Mouse (Mus musculus) gastrocnemius, adult 2 months (tissue): ENCODE measurements around the gene C77080. TPM values are rescaled to one million over a fixed set of nuclear protein-coding genes. Genes with fewer than 3 reads are reported as not detected.
A peak's percentile ranks its signal among the peaks of the same experiment; 100 is the strongest.

Experiments used
- DNase-seq: peaks from one replicate; pipeline ENCODE4 v3.0.0; 2022
- H3K27ac ChIP-seq: fragments of 200-600 bp; 2 replicates; pipeline ENCODE4 v1.8.1; 2022; ENCODE audit warnings: mild to moderate bottlenecking
- H3K4me3 ChIP-seq: fragments of 200-600 bp; 2 replicates; pipeline ENCODE4 v1.8.1; 2022; ENCODE audit warnings: mild to moderate bottlenecking, moderate library complexity
- CTCF ChIP-seq: fragments of 200-600 bp; IDR thresholded peaks from 2 replicates; pipeline ENCODE4 v1.8.1; 2022; ENCODE audit warnings: antibody characterized with exemption, mild to moderate bottlenecking, moderate library complexity
- intact Hi-C: fragments of 180-260 bp; cut with DNase I; formaldehyde crosslinking; loops from one replicate; pipeline ENCODE4 v1.15.1; 2025
- long read RNA-seq, 2 experiments: library from polyadenylated mRNA; stranded (forward); transcript quantifications; one replicate each; pipeline ENCODE4 v2.0.0; 2021
- total RNA-seq, 2 experiments: library from RNA; stranded (reverse); gene quantifications; 2 replicates each; pipeline ENCODE4 v1.2.3; 2021

Gene C77080
- total RNA-seq, result 1 to 10 TPM; 2.0 to 2.1 TPM
- long read RNA-seq, experiment 1, partial matches to known transcripts, result 3 of 3 reads
- long read RNA-seq, experiment 1, other reads (novel, unspliced or antisense), result 0 of 3 reads
- long read RNA-seq, experiment 2, result 0 reads

- Histone ChIP-seq H3K27ac (no peak within 1 kb of the TSS), H3K4me3 (no peak within 1 kb of the TSS)
- no peak for DNase-seq
- intact Hi-C loops, result no loop called here
- TF ChIP-seq CTCF, result no peak
Observed at GRCm38 (mm10) chr4:129261196-129261595, at the start of gene C77080. TSS of gene C77080 (minus strand) at chr4:129261404.

- intact Hi-C loops, result no loop called here
Observed at GRCm38 (mm10) chr4:129307936-129308335, 46.7 kb upstream of the C77080 start.

GRCm38 (mm10) chr4:129304306-129304705 is 43.1 kb upstream of the C77080 start:
- no peak overlapping the region for H3K4me3 ChIP-seq
- no peak for DNase-seq
- peak overlapping the region; percentile 51 for H3K27ac ChIP-seq
- no peak for TF ChIP-seq CTCF
- intact Hi-C loops, result no loop called here

More at GRCm38 (mm10) chr4:129307936-129308335, 46.7 kb upstream of the C77080 start:
- TF ChIP-seq CTCF, result no peak
- no peak for DNase-seq
- Histone ChIP-seq H3K27ac (no peak overlapping the region), H3K4me3 (no peak overlapping the region)

GRCm38 (mm10) chr4:129303816-129304215 is 42.6 kb upstream of the C77080 start:
- intact Hi-C loops, result no loop called here
- DNase-seq, result peak; percentile 32
- Histone ChIP-seq H3K4me3 (no peak overlapping the region), H3K27ac (peak overlapping the region; percentile 51; the same call in 1 of the 2 replicates)
- TF ChIP-seq CTCF, result no peak

DNA sequence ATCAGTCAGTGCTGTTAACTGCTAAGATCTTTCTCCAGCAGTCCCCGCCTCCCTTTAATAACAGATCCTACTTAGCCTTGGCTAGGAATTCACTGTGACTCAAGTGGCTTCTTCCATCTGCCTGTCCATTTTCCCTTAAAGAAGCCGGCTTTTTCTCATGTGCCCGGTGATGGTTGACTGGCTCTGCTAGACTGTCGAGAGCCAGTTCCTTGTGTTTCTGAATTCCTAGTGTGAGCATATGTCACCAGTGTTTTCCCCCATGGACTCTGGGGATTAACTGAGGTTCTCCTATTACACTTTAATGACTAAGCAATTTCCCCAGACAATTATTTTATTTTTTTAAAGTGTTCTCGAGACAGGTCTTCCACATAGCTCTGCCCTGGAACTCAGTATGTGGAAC is 42.2 kb upstream of the C77080 start:
- DNase-seq, result no peak
- Histone ChIP-seq H3K4me3 (no peak overlapping the region), H3K27ac (peak overlapping the region; percentile 51; the same call in 1 of the 2 replicates)
- TF ChIP-seq CTCF, result no peak
- intact Hi-C loops, result no loop called here

DNA sequence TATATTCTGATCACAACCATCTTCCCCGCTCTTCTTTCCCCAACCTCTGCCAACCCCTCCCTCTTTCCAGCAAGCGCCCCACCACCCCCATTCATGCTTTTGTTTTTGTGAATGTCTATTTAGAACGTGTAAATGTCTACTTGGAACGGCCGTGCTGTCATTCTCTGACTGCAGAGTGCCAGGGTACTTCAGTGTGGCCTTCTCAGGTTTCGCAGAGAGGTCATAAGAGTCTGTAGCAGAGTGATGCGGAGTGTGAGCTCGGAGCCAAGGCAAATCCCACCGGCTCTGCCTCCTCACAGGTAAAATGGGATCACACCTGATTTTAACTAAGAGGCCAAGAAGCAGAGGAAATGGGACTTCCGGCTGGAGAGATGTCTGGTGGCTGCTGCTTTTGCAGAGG is 37.9 kb upstream of the C77080 start:
- peak; percentile 62 for DNase-seq
- intact Hi-C loops, result no loop called here
- Histone ChIP-seq H3K27ac (peak overlapping the region; percentile 86), H3K4me3 (no peak overlapping the region)
- TF ChIP-seq CTCF, result no peak

DNA sequence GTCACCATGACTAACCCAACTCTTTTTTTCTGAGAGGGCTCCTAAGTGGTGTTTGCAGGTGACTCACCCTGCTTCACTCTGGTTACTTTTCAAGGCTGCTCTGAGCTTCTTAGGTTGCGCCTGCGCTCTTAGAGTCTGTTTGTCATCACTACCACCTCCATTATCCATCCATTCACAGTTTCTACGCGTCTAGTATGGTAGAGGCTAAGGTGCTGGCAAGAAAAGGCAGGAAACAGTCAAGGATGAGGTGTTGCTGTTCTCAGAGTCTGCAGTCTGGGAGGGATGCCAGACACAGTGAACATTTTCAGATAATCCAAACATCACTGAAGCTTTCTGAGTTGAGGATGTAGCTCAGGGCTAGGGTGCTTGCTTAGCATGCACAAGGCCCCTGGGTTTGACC is 36.5 kb upstream of the C77080 start:
- H3K4me3 ChIP-seq, result no peak overlapping the region
- no peak for TF ChIP-seq CTCF
- no peak for DNase-seq
- intact Hi-C loops, result no loop called here
- H3K27ac ChIP-seq, result peak overlapping the region; percentile 86

- no peak for TF ChIP-seq CTCF
- H3K27ac ChIP-seq, result peak overlapping the region; percentile 81
- peak overlapping the region; percentile 30 for H3K4me3 ChIP-seq
- peak; percentile 36 for DNase-seq
- intact Hi-C loops, result no loop called here
Observed at GRCm38 (mm10) chr4:129296066-129296465, 34.9 kb upstream of the C77080 start.

- Histone ChIP-seq H3K27ac (peak overlapping the region; percentile 81), H3K4me3 (peak overlapping the region; percentile 30; the same call in 1 of the 2 replicates)
- DNase-seq, result no peak
- TF ChIP-seq CTCF, result no peak
- intact Hi-C loops, result no loop called here
Observed at GRCm38 (mm10) chr4:129295188-129295587, 34.0 kb upstream of the C77080 start.

GRCm38 (mm10) chr4:129293702-129294101 is 32.5 kb upstream of the C77080 start:
- no peak for DNase-seq
- no peak for TF ChIP-seq CTCF
- Histone ChIP-seq H3K27ac (peak overlapping the region; percentile 43; the same call in 1 of the 2 replicates), H3K4me3 (no peak overlapping the region)
- intact Hi-C loops, result no loop called here

GRCm38 (mm10) chr4:129292831-129293230 is 31.6 kb upstream of the C77080 start:
- no peak for DNase-seq
- Histone ChIP-seq H3K4me3 (no peak overlapping the region), H3K27ac (no peak overlapping the region)
- TF ChIP-seq CTCF, result no peak
- intact Hi-C loops, result no loop called here

GRCm38 (mm10) chr4:129289671-129290070 is 28.5 kb upstream of the C77080 start:
- intact Hi-C loops, result no loop called here
- H3K4me3 ChIP-seq, result no peak overlapping the region
- TF ChIP-seq CTCF, result no peak
- H3K27ac ChIP-seq, result peak overlapping the region; percentile 5; the same call in 1 of the 2 replicates
- DNase-seq, result no peak

GRCm38 (mm10) chr4:129288067-129288466 is 26.9 kb upstream of the C77080 start:
- TF ChIP-seq CTCF, result no peak
- intact Hi-C loops, result no loop called here
- Histone ChIP-seq H3K27ac (peak overlapping the region; percentile 98), H3K4me3 (peak overlapping the region; percentile 78)
- DNase-seq, result peak; percentile 78

GRCm38 (mm10) chr4:129287472-129287981 is 26.3 kb upstream of the C77080 start, which contains the start of gene Sync:
TSS of gene Sync (plus strand) at chr4:129287617.
- peak within 1 kb of the TSS; percentile 98 for H3K27ac ChIP-seq
- H3K4me3 ChIP-seq, result peak within 1 kb of the TSS; percentile 78
- intact Hi-C loops, result no loop called here
- peak; percentile 89 for DNase-seq
- TF ChIP-seq CTCF, result no peak
